Mouse (Mus musculus): ENCODE measurements around the gene Fhad1. TPM values are rescaled to one million over a fixed set of nuclear protein-coding genes. Genes with fewer than 3 reads are reported as not detected.

The Fhad1 gene
- polyA plus RNA-seq, 1 experiment from 2014 or later: 0.61 TPM

DNA sequence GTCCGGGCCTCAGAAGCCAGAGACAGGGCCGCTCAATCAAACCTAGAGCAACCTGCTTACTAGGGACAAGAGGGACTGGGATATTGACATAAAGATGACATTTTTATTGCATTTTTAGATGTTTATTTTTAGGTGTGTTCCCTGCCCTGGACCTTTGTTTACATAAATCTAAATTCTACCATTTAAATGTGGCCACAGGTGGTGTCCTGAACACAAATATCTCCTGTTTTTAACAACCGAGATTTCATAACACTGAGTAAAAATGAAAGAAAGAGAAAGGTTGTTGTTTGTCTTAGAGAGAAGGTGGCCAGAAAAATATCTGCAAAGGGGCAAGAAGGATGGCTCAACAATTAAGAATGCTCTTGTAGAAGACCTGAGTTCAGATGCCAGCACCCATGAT is 51.0 kb downstream of the Fhad1 start:
- H3K4me3 ChIP-seq: no peak overlapping the region
- no peak overlapping the region for H3K27ac ChIP-seq
- 0 out of 2 replicates have a peak, but pooled peaks cover 4% of the 10 kb centered on the region for H3K4me1 ChIP-seq
- no peaks in the 10 kb centered on the region for H3K27me3 ChIP-seq (replicated peaks)
- 67% methylated on average over 3 of the region's 3 CpGs for WGBS (ENCODE audit: insufficient replicate concordance)
- H3K4me2 ChIP-seq: no peak overlapping the region
- H3K9me3 ChIP-seq (replicated peaks): no peaks in the 10 kb centered on the region
- H3K9ac ChIP-seq: no peak overlapping the region
- ATAC-seq: no peak
- no peaks in the 10 kb centered on the region for H3K36me3 ChIP-seq

DNA sequence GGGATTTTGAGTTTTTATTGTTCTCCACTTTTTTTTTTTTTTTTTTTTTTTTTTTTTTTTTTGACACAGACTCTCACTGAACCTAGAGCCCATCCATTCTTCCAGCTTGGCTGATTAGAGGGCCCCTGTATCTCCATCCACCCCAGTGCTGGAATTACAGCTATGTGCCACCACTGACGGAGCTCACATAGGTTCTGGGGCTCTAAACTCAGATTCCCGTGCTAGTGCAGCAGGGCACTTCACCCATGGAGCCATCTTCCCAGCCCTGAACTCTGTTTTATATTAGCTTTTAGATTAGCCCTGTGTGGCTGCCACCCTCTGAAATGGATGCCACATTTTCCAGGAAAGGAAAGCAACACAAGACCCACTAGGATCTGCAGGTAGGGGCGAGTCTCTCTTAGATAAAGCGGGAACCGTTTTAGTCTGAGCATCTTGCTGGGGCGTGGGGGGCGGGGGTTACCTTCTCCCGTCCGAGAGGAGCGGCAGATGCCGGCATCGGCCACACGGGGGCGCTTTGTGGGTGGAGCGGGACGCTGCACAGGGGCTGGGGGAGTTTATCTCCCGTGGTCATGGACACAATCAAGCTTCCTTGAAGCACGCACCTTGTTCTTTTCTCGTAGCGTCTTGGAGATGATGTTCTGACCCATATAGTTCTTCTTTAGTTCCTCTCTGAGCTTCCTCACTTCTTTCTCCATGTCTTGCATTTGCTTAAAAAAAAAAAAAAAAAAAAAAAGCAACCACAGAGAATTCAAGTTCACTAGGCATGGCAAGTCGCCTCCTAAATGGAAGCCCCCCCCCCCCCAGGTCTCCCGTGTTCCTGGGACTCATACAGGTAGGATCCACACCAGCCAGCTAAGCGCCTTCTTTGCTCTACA is 51.8 kb downstream of the Fhad1 start:
- Histone ChIP-seq H3K9ac (no peak overlapping the region), H3K4me2 (peak overlapping the region; percentile 14; the same call in 1 of the 2 replicates), H3K4me1 (peaks cover 7% of the 10 kb centered on the region; the same call in 1 of the 2 replicates), H3K9me3 (replicated peaks) (no peaks in the 10 kb centered on the region), H3K36me3 (no peaks in the 10 kb centered on the region), H3K27me3 (replicated peaks) (no peaks in the 10 kb centered on the region), H3K4me3 (no peak overlapping the region), H3K27ac (no peak overlapping the region)
- WGBS (ENCODE audit: insufficient replicate concordance): 7% methylated on average over 23 of the region's 23 CpGs
- peak; percentile 42; the same call in 1 of the 2 replicates for ATAC-seq

DNA sequence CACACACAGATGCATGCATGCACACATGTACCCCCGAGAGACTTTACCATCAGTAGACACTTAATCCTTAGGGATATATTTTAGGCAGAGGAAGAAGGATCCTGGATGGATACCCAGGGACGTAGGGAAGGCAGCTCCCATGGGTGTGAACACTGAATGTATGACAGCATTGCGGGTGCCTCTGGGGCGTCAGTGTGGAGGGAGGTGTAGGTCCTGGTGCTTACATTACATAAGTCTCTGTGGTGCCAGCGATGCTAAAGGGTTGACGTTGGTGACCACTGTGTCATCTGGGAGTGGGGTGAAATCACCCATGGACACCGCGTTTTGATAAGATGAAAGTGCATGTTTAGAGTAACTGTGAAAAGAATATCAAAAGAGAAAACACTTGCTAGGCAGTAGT is 54.8 kb downstream of the Fhad1 start:
- Histone ChIP-seq H3K4me2 (no peak overlapping the region), H3K4me3 (no peak overlapping the region), H3K27me3 (replicated peaks) (0 out of 2 replicates have a peak, but pooled peaks cover 5% of the 10 kb centered on the region), H3K36me3 (no peaks in the 10 kb centered on the region), H3K9ac (no peak overlapping the region), H3K9me3 (replicated peaks) (no peaks in the 10 kb centered on the region), H3K4me1 (peaks cover 14% of the 10 kb centered on the region), H3K27ac (no peak overlapping the region)
- WGBS (ENCODE audit: insufficient replicate concordance): 74% methylated on average over 8 of the region's 8 CpGs
- ATAC-seq: no peak

DNA sequence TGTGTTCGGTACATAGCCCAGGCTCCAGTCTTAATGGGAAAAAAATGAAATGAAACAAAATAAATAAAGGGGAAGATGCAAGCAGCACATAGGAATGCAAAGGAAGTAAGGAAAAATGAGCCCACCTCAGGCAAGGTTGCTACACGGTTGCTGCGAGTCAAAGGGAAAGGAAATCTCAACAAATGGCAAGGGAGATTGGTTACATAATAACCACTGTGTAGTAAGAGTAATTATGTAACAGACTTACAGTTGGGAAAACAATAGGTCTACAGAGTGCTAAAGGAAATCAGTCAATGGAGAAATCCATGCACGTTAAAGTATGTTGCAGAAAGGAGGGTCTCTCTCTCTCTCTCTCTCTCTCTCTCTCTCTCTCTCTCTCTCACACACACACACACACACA is 55.3 kb downstream of the Fhad1 start:
- H3K4me1 ChIP-seq: peaks cover 14% of the 10 kb centered on the region
- no peaks in the 10 kb centered on the region for H3K9me3 ChIP-seq (replicated peaks)
- 41% methylated on average over 4 of the region's 4 CpGs for WGBS (ENCODE audit: insufficient replicate concordance)
- no peak overlapping the region for H3K4me3 ChIP-seq
- no peak overlapping the region for H3K9ac ChIP-seq
- H3K4me2 ChIP-seq: no peak overlapping the region
- H3K36me3 ChIP-seq: no peaks in the 10 kb centered on the region
- no peak for ATAC-seq
- H3K27me3 ChIP-seq (replicated peaks): peaks cover 5% of the 10 kb centered on the region; the same call in 1 of the 2 replicates
- H3K27ac ChIP-seq: no peak overlapping the region

DNA sequence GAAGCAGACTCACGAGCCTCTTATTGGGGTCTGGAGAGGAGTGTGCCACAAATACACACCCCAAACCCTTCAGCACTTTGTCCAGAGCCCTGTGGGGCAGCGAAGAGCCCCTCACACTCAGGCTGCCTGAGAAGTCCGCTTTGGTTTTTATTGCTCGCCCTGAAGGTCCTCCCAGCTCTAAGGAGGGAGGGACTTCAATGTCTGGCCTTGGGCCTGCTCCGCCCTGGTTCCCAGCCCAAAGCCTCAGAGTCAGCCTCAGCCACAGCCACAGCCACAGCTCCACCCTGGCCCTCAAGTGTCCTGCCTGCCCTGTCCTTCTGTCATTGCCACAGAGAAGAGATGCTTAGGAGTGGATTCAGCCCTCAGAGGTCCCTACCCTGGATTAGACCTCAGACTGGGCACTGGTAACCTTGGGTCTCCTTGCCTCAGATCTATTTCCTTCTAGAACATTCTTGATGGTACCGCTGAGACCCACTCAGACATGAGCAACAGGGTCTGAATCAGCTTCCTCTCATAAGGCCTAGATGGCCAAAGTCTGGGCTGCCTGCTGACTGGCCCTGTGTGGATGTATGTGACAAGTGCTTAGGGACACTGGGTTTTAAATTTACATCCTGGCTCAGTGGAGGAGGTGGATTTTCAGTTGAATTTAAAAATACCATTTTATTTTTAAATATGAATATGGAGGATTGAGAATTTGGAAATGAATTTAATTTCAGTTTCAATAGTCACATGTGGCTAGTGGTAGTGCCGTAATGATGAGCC is 56.1 kb downstream of the Fhad1 start:
- Histone ChIP-seq H3K4me2 (no peak overlapping the region), H3K9ac (no peak overlapping the region), H3K4me1 (peaks cover 19% of the 10 kb centered on the region), H3K27me3 (replicated peaks) (peaks cover 7% of the 10 kb centered on the region; the same call in 1 of the 2 replicates), H3K9me3 (replicated peaks) (no peaks in the 10 kb centered on the region), H3K4me3 (no peak overlapping the region), H3K36me3 (no peaks in the 10 kb centered on the region), H3K27ac (no peak overlapping the region)
- 46% methylated on average over 7 of the region's 7 CpGs for WGBS (ENCODE audit: insufficient replicate concordance)
- 0 out of 2 replicates have a peak, but pooled peaks have one; percentile 12 for ATAC-seq

DNA sequence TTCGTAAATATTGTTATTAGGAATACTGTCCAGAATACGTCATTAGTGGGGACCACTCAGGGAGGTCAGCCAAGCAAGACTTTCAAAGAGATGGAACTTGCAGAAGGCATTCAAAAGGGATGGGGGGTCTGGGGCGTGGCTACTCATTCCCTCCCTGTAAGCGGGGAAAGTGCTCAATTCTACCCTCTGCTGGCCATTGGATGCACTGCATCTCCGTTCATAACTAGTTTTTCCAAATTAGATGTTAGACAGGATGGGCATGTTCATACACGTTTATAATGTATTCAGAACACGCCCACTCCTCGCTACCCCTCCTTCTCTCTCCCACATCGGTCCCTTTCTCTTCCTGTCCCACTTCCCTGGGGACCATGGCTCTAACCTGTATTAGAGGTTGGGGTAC is 56.7 kb downstream of the Fhad1 start:
- Histone ChIP-seq H3K27ac (no peak overlapping the region), H3K9me3 (replicated peaks) (no peaks in the 10 kb centered on the region), H3K27me3 (replicated peaks) (peaks cover 9% of the 10 kb centered on the region; the same call in 1 of the 2 replicates), H3K4me3 (no peak overlapping the region), H3K4me2 (0 out of 2 replicates have a peak overlapping the region, but pooled peaks have one; percentile 1), H3K9ac (no peak overlapping the region), H3K4me1 (peaks cover 22% of the 10 kb centered on the region), H3K36me3 (no peaks in the 10 kb centered on the region)
- ATAC-seq: 0 out of 2 replicates have a peak, but pooled peaks have one; percentile 22
- WGBS (ENCODE audit: insufficient replicate concordance): 6% methylated on average over 9 of the region's 9 CpGs

DNA sequence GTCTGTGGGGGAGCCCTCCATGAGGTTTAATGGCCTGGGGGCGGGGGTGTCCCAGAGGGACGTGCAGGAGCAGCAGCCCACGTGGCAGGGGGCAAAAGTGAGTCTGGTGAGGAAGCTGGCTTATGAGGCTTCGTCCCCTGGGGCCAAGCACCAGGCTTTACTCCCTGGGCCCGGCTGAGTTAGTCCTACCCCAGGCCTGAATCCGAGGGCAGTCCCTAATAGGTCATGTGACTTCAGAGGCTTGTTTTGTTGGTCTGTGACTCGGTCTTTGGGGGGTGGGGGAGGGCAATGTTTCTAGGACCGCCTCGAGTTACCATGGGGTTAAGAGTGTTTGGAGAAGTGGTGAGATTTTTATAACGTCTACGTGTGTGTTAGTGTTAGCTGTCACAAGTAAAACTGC is 57.1 kb downstream of the Fhad1 start:
- Histone ChIP-seq H3K4me3 (no peak overlapping the region), H3K36me3 (no peaks in the 10 kb centered on the region), H3K9me3 (replicated peaks) (no peaks in the 10 kb centered on the region), H3K9ac (no peak overlapping the region), H3K4me2 (0 out of 2 replicates have a peak overlapping the region, but pooled peaks have one; percentile 1), H3K27ac (no peak overlapping the region), H3K4me1 (peaks cover 21% of the 10 kb centered on the region), H3K27me3 (replicated peaks) (peaks cover 13% of the 10 kb centered on the region; the same call in 1 of the 2 replicates)
- 39% methylated on average over 11 of the region's 11 CpGs for WGBS (ENCODE audit: insufficient replicate concordance)
- peak; percentile 22; the same call in 1 of the 2 replicates for ATAC-seq

DNA sequence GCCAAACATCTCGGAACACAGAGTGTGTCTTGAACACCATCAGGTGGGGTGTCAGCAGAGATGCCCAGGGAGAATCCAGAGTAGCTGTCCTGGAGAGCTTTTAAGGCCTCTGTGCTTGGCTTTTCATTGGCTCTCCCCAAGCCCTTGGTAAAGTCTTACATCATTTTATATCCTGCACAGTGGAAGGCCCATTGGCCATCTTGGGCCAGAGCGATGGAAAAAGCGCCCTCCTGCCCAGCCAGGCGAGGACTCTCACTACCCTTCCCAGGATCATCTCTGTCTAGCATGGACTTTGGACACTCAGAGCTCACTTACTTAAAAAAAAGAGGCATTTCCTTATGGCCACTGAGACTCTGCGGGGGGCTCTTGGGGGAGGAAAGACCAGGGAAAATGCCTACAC is 58.0 kb downstream of the Fhad1 start:
- Histone ChIP-seq H3K27me3 (replicated peaks) (peaks cover 21% of the 10 kb centered on the region), H3K4me3 (no peak overlapping the region), H3K4me2 (no peak overlapping the region), H3K27ac (no peak overlapping the region), H3K4me1 (peaks cover 26% of the 10 kb centered on the region), H3K9ac (no peak overlapping the region), H3K36me3 (no peaks in the 10 kb centered on the region), H3K9me3 (replicated peaks) (no peaks in the 10 kb centered on the region)
- WGBS (ENCODE audit: insufficient replicate concordance): 74% methylated on average over 5 of the region's 5 CpGs
- ATAC-seq: no peak

DNA sequence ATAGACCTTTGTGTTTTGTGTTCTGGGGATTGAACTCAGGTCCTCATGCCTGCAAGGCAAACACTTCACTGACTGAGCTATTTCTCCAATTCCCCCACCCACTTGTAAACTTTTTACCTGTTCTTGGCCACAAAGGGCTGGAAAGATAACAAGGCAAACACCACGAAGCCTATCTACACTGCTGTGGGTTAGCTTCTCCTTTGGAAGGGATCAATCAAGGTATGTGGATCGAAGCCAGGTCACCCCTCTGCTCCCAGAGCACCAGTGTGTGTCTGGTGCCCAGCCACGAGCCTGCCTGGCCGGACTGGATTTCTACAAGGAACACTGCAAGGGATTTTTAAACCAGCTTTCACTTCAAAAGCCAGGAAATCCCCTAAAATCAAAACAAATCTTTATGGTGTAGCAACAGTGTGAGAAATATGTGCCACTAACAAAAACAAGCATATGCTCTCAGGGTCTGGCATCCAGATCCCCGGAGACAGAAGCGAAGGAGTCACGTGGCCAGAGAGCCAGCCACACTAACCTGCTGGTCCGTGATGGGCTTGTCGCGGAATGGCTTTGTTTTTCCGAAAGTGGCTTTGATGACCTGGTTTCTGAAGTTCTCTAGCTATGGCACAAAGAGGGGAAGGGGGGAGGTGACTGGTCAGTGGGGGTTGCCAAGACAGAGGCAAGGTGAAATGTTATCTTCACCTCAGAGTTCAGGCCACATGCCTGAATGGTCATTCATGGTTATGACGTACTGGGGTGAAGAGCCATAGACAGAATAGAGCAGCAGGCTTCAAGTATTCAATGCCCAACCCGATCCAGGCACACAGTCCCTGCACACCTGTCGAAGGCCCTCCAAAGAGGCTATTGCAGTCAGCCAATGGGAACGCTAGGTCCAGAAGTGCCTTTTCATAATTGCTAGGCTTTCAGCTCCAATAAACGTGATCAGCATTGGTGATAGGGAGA is 59.8 kb downstream of the Fhad1 start:
- no peak for ATAC-seq
- H3K4me1 ChIP-seq: peaks cover 26% of the 10 kb centered on the region
- no peak overlapping the region for H3K27ac ChIP-seq
- H3K4me3 ChIP-seq: no peak overlapping the region
- H3K9ac ChIP-seq: no peak overlapping the region
- 65% methylated on average over 16 of the region's 16 CpGs for WGBS (ENCODE audit: insufficient replicate concordance)
- H3K27me3 ChIP-seq (replicated peaks): peaks cover 28% of the 10 kb centered on the region
- H3K9me3 ChIP-seq (replicated peaks): no peaks in the 10 kb centered on the region
- no peak overlapping the region for H3K4me2 ChIP-seq
- H3K36me3 ChIP-seq: no peaks in the 10 kb centered on the region

DNA sequence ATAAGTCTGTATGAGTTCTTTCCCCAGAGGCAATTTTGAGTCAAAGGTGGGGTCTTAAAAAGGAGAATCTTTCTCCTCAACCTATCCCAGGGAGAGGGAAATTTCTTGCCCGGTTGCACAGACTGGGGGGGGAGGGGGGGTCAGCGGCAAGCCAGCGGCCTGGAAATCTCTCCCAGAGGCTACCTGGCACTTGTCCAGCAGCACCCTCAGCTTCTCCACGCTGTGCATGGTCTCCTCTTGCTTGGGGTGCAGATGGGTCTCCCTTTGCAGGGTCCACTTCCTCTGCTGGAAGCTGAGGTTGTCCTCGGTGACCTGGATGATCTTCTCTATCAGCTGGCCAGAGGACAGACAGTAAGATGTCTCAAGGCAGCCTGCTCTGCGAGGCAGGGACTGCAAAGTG is 61.0 kb downstream of the Fhad1 start:
- ATAC-seq: no peak
- Histone ChIP-seq H3K27ac (no peak overlapping the region), H3K27me3 (replicated peaks) (peaks cover 28% of the 10 kb centered on the region), H3K36me3 (no peaks in the 10 kb centered on the region), H3K4me2 (no peak overlapping the region), H3K9me3 (replicated peaks) (no peaks in the 10 kb centered on the region), H3K9ac (no peak overlapping the region), H3K4me3 (no peak overlapping the region), H3K4me1 (peaks cover 26% of the 10 kb centered on the region)
- WGBS (ENCODE audit: insufficient replicate concordance): 50% methylated on average over 6 of the region's 6 CpGs

DNA sequence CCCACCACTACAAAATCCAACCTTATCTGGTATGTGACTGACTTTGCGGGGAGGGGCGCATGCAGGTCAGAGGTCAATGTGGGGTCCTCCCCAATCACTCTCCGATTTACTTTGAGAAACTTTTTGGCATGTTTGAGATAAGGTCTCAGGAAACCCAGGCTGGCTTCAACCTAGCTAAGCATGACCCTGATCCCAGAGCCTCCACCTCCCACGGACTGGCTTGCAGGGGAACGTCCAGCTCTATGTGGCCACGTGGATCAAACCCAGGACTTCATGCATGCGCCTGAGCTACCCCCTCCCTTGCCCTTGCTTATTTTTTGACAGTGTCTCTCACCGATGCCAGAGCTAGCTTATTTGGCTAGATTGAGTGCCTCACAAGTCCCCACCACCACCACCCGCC is 61.6 kb downstream of the Fhad1 start:
- H3K9me3 ChIP-seq (replicated peaks): no peaks in the 10 kb centered on the region
- H3K36me3 ChIP-seq: no peaks in the 10 kb centered on the region
- ATAC-seq: no peak
- H3K27me3 ChIP-seq (replicated peaks): peaks cover 28% of the 10 kb centered on the region
- H3K4me2 ChIP-seq: no peak overlapping the region
- H3K4me1 ChIP-seq: peaks cover 23% of the 10 kb centered on the region
- H3K27ac ChIP-seq: no peak overlapping the region
- no peak overlapping the region for H3K4me3 ChIP-seq
- WGBS (ENCODE audit: insufficient replicate concordance): 46% methylated on average over 9 of the region's 9 CpGs
- no peak overlapping the region for H3K9ac ChIP-seq

Measured in liver, embryonic 12.5 days (tissue).